Comparison of ENCODE assay signal across 19 mouse cellular contexts in the genomic region with DNA sequence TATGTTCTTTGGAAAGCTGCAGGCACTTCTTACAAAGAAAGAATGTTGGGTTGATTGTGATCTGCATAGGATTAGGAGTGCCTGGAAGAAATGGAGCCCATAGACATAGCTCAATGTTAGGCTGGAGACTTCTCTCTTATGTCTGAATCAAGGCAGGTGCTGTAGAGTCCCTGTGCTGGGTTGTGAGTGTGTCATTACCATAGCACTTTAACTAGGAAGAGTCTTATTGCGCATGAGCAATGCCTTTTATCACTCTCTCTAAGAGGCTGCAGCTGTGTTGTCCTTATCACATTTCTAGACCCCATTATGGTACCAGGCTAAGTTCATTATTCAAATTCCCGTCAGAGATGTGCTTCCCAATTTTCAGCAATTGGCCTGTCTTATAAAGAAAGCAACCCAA.
DNase-seq lines count a peak whose midpoint lies in the region; ATAC-seq and TF ChIP-seq lines count a peak whose summit lies in the region.
"Had no signal": no experiment of that assay in that cellular context is flagged by ENCODE, and none has a peak within 500 bp of the region (broad histone marks: within the 10 kb centered on the region; RNA-seq: fewer than 3 reads in every experiment).

No protein-coding gene starts in this region.

- H3K4me3 ChIP-seq in forebrain, embryonic 14.5 days (ENCODE audit: low read depth, low read length) = no peak overlapping the region
- no peak overlapping the region for H3K4me3 ChIP-seq in forebrain, embryonic 12.5 days (replicated peaks)
- H3K4me3 ChIP-seq in forebrain, embryonic 16.5 days (replicated peaks; ENCODE audit: low read length) = no peak overlapping the region
- no peak overlapping the region for H3K4me3 ChIP-seq in forebrain, embryonic 10.5 days
- H3K4me3 ChIP-seq: embryonic facial prominence, embryonic 13.5 days; embryonic facial prominence, embryonic 15.5 days; erythroblast, embryonic 14.5 days had no signal

- TF ChIP-seq POLR2A in brain, embryonic 14.5 days (IDR thresholded peaks at IDR 0.05; ENCODE audit: borderline replicate concordance, extremely low read depth, insufficient read depth, insufficient read length, poor library complexity, severe bottlenecking) = no peak

- no peaks in the 10 kb centered on the region for H3K36me3 ChIP-seq in forebrain, embryonic 14.5 days (ENCODE audit: control insufficient read depth, insufficient read depth, low read length)
- no peaks in the 10 kb centered on the region for H3K36me3 ChIP-seq in forebrain, embryonic 12.5 days (replicated peaks)
- H3K36me3 ChIP-seq in forebrain, embryonic 16.5 days (ENCODE audit: control insufficient read depth, insufficient read depth) = no peaks in the 10 kb centered on the region
- H3K36me3 ChIP-seq in forebrain, embryonic 10.5 days (replicated peaks) = no peaks in the 10 kb centered on the region
- H3K36me3 ChIP-seq: embryonic facial prominence, embryonic 13.5 days; embryonic facial prominence, embryonic 15.5 days had no signal

- H3K4me2 ChIP-seq in forebrain, embryonic 14.5 days (ENCODE audit: low read length) = no peak overlapping the region
- H3K4me2 ChIP-seq in forebrain, embryonic 12.5 days = no peak overlapping the region
- H3K4me2 ChIP-seq in forebrain, embryonic 16.5 days (ENCODE audit: low read length) = no peak overlapping the region
- H3K4me2 ChIP-seq: embryonic facial prominence, embryonic 13.5 days; embryonic facial prominence, embryonic 15.5 days had no signal

- TF ChIP-seq CTCF in brain, embryonic 14.5 days (IDR thresholded peaks at IDR 0.05; ENCODE audit: borderline replicate concordance, extremely low read depth, insufficient read depth, insufficient read length) = no peak

- H3K9me3 ChIP-seq in forebrain, embryonic 14.5 days (replicated peaks; ENCODE audit: control insufficient read depth, low read length) = no peaks in the 10 kb centered on the region
- H3K9me3 ChIP-seq in forebrain, embryonic 12.5 days = no peaks in the 10 kb centered on the region
- no peaks in the 10 kb centered on the region for H3K9me3 ChIP-seq in forebrain, embryonic 16.5 days (ENCODE audit: control insufficient read depth, low read length)
- no peaks in the 10 kb centered on the region for H3K9me3 ChIP-seq in forebrain, embryonic 10.5 days
- H3K9me3 ChIP-seq: embryonic facial prominence, embryonic 13.5 days; embryonic facial prominence, embryonic 15.5 days had no signal

- H3K4me1 ChIP-seq in forebrain, embryonic 14.5 days (ENCODE audit: control insufficient read depth, insufficient read depth, low read length) = no peaks in the 10 kb centered on the region
- no peaks in the 10 kb centered on the region for H3K4me1 ChIP-seq in forebrain, embryonic 12.5 days
- H3K4me1 ChIP-seq in forebrain, embryonic 16.5 days (replicated peaks; ENCODE audit: control insufficient read depth, insufficient read depth, low read length) = no peaks in the 10 kb centered on the region
- H3K4me1 ChIP-seq in forebrain, embryonic 10.5 days = no peaks in the 10 kb centered on the region
- H3K4me1 ChIP-seq: embryonic facial prominence, embryonic 13.5 days; embryonic facial prominence, embryonic 15.5 days had no signal

- H3K27ac ChIP-seq in forebrain, embryonic 14.5 days (ENCODE audit: low read depth, low read length) = no peak overlapping the region
- H3K27ac ChIP-seq in forebrain, embryonic 12.5 days = no peak overlapping the region
- no peak overlapping the region for H3K27ac ChIP-seq in forebrain, embryonic 16.5 days (ENCODE audit: low read length)
- H3K27ac ChIP-seq in forebrain, embryonic 10.5 days = no peak overlapping the region
- H3K27ac ChIP-seq: embryonic facial prominence, embryonic 13.5 days; embryonic facial prominence, embryonic 15.5 days had no signal

- H3K9ac ChIP-seq in forebrain, embryonic 14.5 days (ENCODE audit: low read length) = no peak overlapping the region
- no peak overlapping the region for H3K9ac ChIP-seq in forebrain, embryonic 12.5 days
- no peak overlapping the region for H3K9ac ChIP-seq in forebrain, embryonic 16.5 days (replicated peaks; ENCODE audit: low read depth, low read length)
- H3K9ac ChIP-seq: embryonic facial prominence, embryonic 13.5 days; embryonic facial prominence, embryonic 15.5 days had no signal

- H3K27me3 ChIP-seq in forebrain, embryonic 14.5 days (replicated peaks; ENCODE audit: control insufficient read depth, insufficient read depth, low read length) = no peaks in the 10 kb centered on the region
- H3K27me3 ChIP-seq in forebrain, embryonic 12.5 days = no peaks in the 10 kb centered on the region
- no peaks in the 10 kb centered on the region for H3K27me3 ChIP-seq in forebrain, embryonic 16.5 days (replicated peaks; ENCODE audit: control insufficient read depth, insufficient read depth, low read length)
- no peaks in the 10 kb centered on the region for H3K27me3 ChIP-seq in forebrain, embryonic 10.5 days (ENCODE audit: poor library complexity, severe bottlenecking)
- H3K27me3 ChIP-seq: embryonic facial prominence, embryonic 13.5 days; embryonic facial prominence, embryonic 15.5 days had no signal

- 61% methylated on average over 2 of the region's 2 CpGs for WGBS in forebrain, embryonic 14.5 days
- 60% methylated on average over 2 of the region's 2 CpGs for WGBS in forebrain, embryonic 12.5 days
- 49% methylated on average over 2 of the region's 2 CpGs for WGBS in forebrain, embryonic 16.5 days
- WGBS in forebrain, embryonic 10.5 days = 89% methylated on average over 2 of the region's 2 CpGs

- peak; percentile 66 for ATAC-seq in forebrain, embryonic 14.5 days
- ATAC-seq in forebrain, embryonic 12.5 days (ENCODE audit: low FRiP score) = no peak
- peak; percentile 65 for ATAC-seq in forebrain, embryonic 16.5 days

- peak; percentile 30 for DNase-seq in forebrain, embryonic 14.5 days (ENCODE audit: low spot score)
- DNase-seq in forebrain, embryonic 10.5 days (ENCODE audit: extremely low spot score, low spot score) = no peak
- peak; percentile 44 for DNase-seq in brain, embryonic 14.5 days (ENCODE audit: low read depth)
- DNase-seq in frontal cortex, postnatal 36 days (ENCODE audit: low spot score in 2 of 2) = no peak
- DNase-seq: adrenal gland, adult 2 months; adrenal gland, postnatal 10 days; adrenal gland, postnatal 25 days; cerebellum, adult 11 months; cerebellum, adult 18-20 months; cerebellum, adult 8-10 months; cerebellum, adult 9-11 months; cerebellum, postnatal 14 days; cerebellum, postnatal 36 days; embryo, embryonic 11 days had no signal

Comparison
In these comparisons a context has a peak if more than half of its experiments do, and no peak if none do; other contexts are left out.
1. DNase-seq: peak in forebrain, embryonic 14.5 days (single experiment) and brain, embryonic 14.5 days (single experiment); none in forebrain, embryonic 10.5 days (single experiment) and frontal cortex, postnatal 36 days (0 of 2).